Mouse (Mus musculus) brain, embryonic 18.5 days (tissue): ENCODE results near the gene Dhx34.

Experiments used
- DNase-seq: peaks from one replicate; pipeline ENCODE4 v3.0.0-alpha.2; 2012; ENCODE audit warnings: low read depth, low spot score

Gene Dhx34

GRCm38 (mm10) chr7:16162036-16162435 lies 59.8 kb downstream of the Dhx34 start:
- no peak for DNase-seq

GRCm38 (mm10) chr7:16161302-16161701 lies 60.5 kb downstream of the Dhx34 start:
- DNase-seq: no peak

GRCm38 (mm10) chr7:16160702-16161101 lies 61.1 kb downstream of the Dhx34 start:
- no peak for DNase-seq

GRCm38 (mm10) chr7:16158735-16159134 lies 63.1 kb downstream of the Dhx34 start:
- DNase-seq: no peak

GRCm38 (mm10) chr7:16156105-16156714 lies 65.6 kb downstream of the Dhx34 start:
- DNase-seq: no peak

GRCm38 (mm10) chr7:16155132-16155872 lies 66.5 kb downstream of the Dhx34 start:
- DNase-seq: no peak

- no peak for DNase-seq
These were observed 68.3 kb downstream of the Dhx34 start for GRCm38 (mm10) chr7:16153522-16153921.

GRCm38 (mm10) chr7:16150191-16151145 lies 71.4 kb downstream of the Dhx34 start:
- DNase-seq: no peak

GRCm38 (mm10) chr7:16149241-16149640 lies 72.6 kb downstream of the Dhx34 start:
- DNase-seq: no peak

- DNase-seq: no peak
These were observed 74.2 kb downstream of the Dhx34 start for GRCm38 (mm10) chr7:16147643-16148042.
